Mouse (Mus musculus) heart, postnatal 0 days (tissue): ENCODE results near the gene Prtg. TPM values are rescaled to one million over a fixed set of nuclear protein-coding genes. Genes with fewer than 3 reads are reported as not detected.

Source experiments
- ATAC-seq: fragments of 200-750 bp; cut with Nextera tagmentation; 2 replicates; pipeline ENCODE4 v1.8.0; 2017; ENCODE audit warnings: low read depth, moderate number of reproducible peaks, moderate library complexity; ENCODE audit not compliant: insufficient read depth
- DNase-seq: peaks from one replicate; pipeline ENCODE4 v3.0.0-alpha.2; 2016; ENCODE audit warnings: low spot score
- H3K27ac ChIP-seq: fragments of 300-500 bp; sonication (generic); 2 replicates; pipeline ENCODE4 v1.5.1; 2014; ENCODE audit warnings: low read depth, mild to moderate bottlenecking
- H3K27me3 ChIP-seq: fragments of 300-500 bp; sonication (generic); 2 replicates; pipeline ENCODE4 v1.6.1; 2014; ENCODE audit warnings: low read length, mixed read lengths; ENCODE audit not compliant: control insufficient read depth, insufficient read depth
- H3K36me3 ChIP-seq: fragments of 300-500 bp; sonication (generic); replicated peaks from 2 replicates; pipeline ENCODE4 v1.6.1; 2014; ENCODE audit warnings: low read length, mixed read lengths; ENCODE audit not compliant: control insufficient read depth, insufficient read depth
- H3K4me1 ChIP-seq: fragments of 300-500 bp; sonication (generic); 2 replicates; pipeline ENCODE4 v1.6.1; 2014; ENCODE audit warnings: antibody characterized with exemption; ENCODE audit not compliant: control insufficient read depth, insufficient read depth
- H3K4me2 ChIP-seq: fragments of 300-500 bp; sonication (generic); 2 replicates; pipeline ENCODE4 v1.6.1; 2014; ENCODE audit warnings: low read depth, mild to moderate bottlenecking, low read length, moderate library complexity
- H3K4me3 ChIP-seq: fragments of 300-500 bp; sonication (generic); 2 replicates; pipeline ENCODE4 v1.5.1; 2014; ENCODE audit warnings: low read depth, low read length
- H3K9ac ChIP-seq: fragments of 300-500 bp; sonication (generic); replicated peaks from 2 replicates; pipeline ENCODE4 v1.6.1; 2014; ENCODE audit warnings: low read depth, low read length, mixed read lengths
- H3K9me3 ChIP-seq: fragments of 300-500 bp; sonication (generic); replicated peaks from 2 replicates; pipeline ENCODE4 v1.6.1; 2016; ENCODE audit warnings: low read length; ENCODE audit not compliant: control insufficient read depth
- CTCF ChIP-seq: IDR thresholded peaks from 2 replicates; pipeline ENCODE4 v1.5.1; 2016; ENCODE audit warnings: antibody characterized with exemption, control low read depth, low read depth
- EP300 ChIP-seq: IDR thresholded peaks from 2 replicates; pipeline ENCODE4 v1.6.1; 2016; ENCODE audit warnings: antibody characterized with exemption, low read depth
- WGBS: fragments of 180-500 bp; shearing (Covaris S2); extraction: QIAGEN DNeasy Blood & Tissue Kit; methylation state at CpG from one replicate; pipeline ENCODE4 v1.1.7; 2014; 5-methylcytosine and 5-hydroxymethylcytosine counted together
- polyA plus RNA-seq: library from polyadenylated mRNA; unstranded; fragments of >200 nt; fragmentation: Nextera tagmentation; extraction: Ambion mirVana; gene quantifications from 2 replicates; pipeline ENCODE4 v1.2.1, GENCODE M21; 2015
- total RNA-seq: library from RNA; depleted of rRNA; stranded (reverse); fragments of >200 nt; gene quantifications from 2 replicates; pipeline ENCODE4 v1.2.3, GENCODE M21; 2014; ENCODE audit warnings: low replicate concordance

Prtg gene
- total and polyA plus RNA-seq, 2 experiments from 2014 or later, result 0.04 to 0.31 TPM

GRCm38 (mm10) chr9:72787732-72788131 lies 18.9 kb upstream of the Prtg start:
- ATAC-seq, result no peak
- Histone ChIP-seq H3K9ac (no peak overlapping the region), H3K4me1 (peaks cover 12% of the 10 kb centered on the region), H3K36me3 (no peaks in the 10 kb centered on the region), H3K27ac (no peak overlapping the region), H3K9me3 (no peaks in the 10 kb centered on the region), H3K4me2 (no peak overlapping the region), H3K4me3 (no peak overlapping the region), H3K27me3 (no peaks in the 10 kb centered on the region)
- no peak for TF ChIP-seq EP300
- DNase-seq, result no peak
- WGBS, result 92% methylated on average over 1 of the region's 1 CpGs

DNA sequence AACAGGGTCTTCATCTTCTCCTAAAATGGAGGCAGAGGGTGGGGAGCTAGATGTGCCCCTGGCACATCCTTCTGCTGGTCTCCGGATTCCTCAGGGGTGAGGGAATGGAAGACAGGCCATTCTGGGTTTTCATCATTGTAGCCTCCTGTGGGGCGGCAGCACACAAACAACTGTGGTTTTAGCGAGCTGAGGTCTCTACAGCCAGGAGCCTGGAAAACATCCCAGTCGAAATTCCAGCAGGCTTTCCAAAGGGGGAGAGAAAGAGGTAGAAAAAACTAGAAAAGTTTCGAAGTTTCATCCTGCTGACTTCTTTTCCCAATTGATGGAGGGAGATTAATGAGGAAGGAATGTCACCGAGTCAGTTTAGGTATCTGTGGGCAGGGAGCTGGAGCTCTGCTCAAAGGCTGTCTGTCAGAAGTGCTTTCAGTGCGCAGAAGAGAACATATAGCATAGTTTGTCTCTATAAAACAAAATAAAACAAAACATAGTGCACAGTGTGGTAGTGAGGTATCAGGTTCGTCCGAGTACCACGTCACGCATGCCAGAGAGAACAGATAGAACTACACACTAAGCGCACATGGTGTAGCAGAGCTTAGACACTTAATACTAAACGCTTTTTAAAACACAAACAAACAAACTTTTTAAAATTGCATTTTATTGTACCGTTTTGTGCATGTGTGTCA lies 16.0 kb upstream of the Prtg start:
- H3K27ac ChIP-seq, result peak overlapping the region; percentile 4; the same call in 1 of the 2 replicates
- TF ChIP-seq EP300 (no peak), CTCF (no peak)
- H3K27me3 ChIP-seq, result no peaks in the 10 kb centered on the region
- H3K36me3 ChIP-seq, result no peaks in the 10 kb centered on the region
- no peak for ATAC-seq
- no peak overlapping the region for H3K9ac ChIP-seq
- no peak overlapping the region for H3K4me3 ChIP-seq
- WGBS, result 48% methylated on average over 14 of the region's 14 CpGs
- H3K4me1 ChIP-seq, result peaks cover 12% of the 10 kb centered on the region
- no peak overlapping the region; the same call in 1 of the 2 replicates for H3K4me2 ChIP-seq
- no peaks in the 10 kb centered on the region; the same call in 1 of the 2 replicates for H3K9me3 ChIP-seq
- no peak for DNase-seq

- 26% methylated on average over 10 of the region's 10 CpGs for WGBS
- ATAC-seq, result no peak
These were observed 15.5 kb upstream of the Prtg start for GRCm38 (mm10) chr9:72791213-72791582.

DNA sequence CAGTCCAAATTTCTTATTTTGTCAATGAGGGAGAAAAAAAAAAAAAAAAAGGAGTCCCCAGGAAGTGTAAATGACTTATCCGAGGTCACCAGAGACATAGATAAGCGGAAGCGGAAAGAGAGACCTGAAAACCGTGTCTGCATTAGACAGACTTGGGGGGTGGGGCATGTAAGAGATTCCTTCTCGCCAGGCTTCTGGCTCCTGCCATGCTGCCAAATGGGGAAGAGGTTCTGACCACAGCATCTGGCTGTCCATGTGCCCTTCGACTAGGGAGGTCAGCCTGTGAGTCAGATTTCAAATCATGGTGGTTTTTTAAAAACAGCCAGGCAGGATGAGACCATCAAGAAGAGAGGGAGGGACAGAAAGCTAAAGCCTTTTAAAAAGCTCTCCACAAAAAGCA lies 15.0 kb upstream of the Prtg start:
- Histone ChIP-seq H3K4me2 (peak overlapping the region; percentile 16), H3K4me1 (peaks cover 12% of the 10 kb centered on the region), H3K27ac (no peak overlapping the region), H3K4me3 (no peak overlapping the region), H3K9me3 (no peaks in the 10 kb centered on the region; the same call in 1 of the 2 replicates), H3K9ac (no peak overlapping the region), H3K27me3 (no peaks in the 10 kb centered on the region), H3K36me3 (no peaks in the 10 kb centered on the region)
- no peak for DNase-seq
- no peak for TF ChIP-seq CTCF
- ATAC-seq, result no peak
- 14% methylated on average over 6 of the region's 6 CpGs for WGBS

More at GRCm38 (mm10) chr9:72791213-72791582, 15.5 kb upstream of the Prtg start:
- H3K27me3 ChIP-seq, result no peaks in the 10 kb centered on the region
- H3K9ac ChIP-seq, result no peak overlapping the region
- no peak for DNase-seq
- peak overlapping the region; percentile 16 for H3K4me2 ChIP-seq
- H3K9me3 ChIP-seq, result no peaks in the 10 kb centered on the region; the same call in 1 of the 2 replicates
- H3K4me1 ChIP-seq, result peaks cover 12% of the 10 kb centered on the region
- no peak for TF ChIP-seq EP300
- TF ChIP-seq CTCF, result no peak
- H3K27ac ChIP-seq, result no peak overlapping the region
- H3K4me3 ChIP-seq, result no peak overlapping the region
- H3K36me3 ChIP-seq, result no peaks in the 10 kb centered on the region

DNA sequence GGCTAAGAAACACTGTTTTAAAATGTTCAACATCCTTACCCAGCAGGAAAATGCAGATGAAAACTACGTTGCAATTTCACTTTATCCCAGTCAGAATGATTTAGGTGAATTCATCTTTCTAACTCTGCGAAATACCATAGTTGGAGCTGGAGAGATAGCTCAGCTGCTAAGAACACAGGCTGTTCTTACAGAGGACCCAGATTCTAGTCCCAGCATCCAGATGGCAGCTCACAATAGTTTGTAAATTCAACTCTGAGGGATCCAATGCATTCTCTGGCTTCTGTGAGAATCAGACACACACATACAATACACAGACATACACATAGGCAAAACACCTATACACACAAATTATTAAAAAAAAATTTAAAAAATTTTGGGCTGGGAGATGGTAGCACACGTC lies 11.4 kb upstream of the Prtg start:
- Histone ChIP-seq H3K4me3 (no peak overlapping the region), H3K36me3 (no peaks in the 10 kb centered on the region), H3K9ac (no peak overlapping the region), H3K4me1 (peaks cover 12% of the 10 kb centered on the region), H3K9me3 (no peaks in the 10 kb centered on the region; the same call in 1 of the 2 replicates), H3K27me3 (no peaks in the 10 kb centered on the region), H3K27ac (no peak overlapping the region), H3K4me2 (no peak overlapping the region)
- WGBS, result 82% methylated on average over 3 of the region's 3 CpGs
- no peak for TF ChIP-seq CTCF
- TF ChIP-seq EP300, result no peak
- DNase-seq (no peak), ATAC-seq (no peak)

DNA sequence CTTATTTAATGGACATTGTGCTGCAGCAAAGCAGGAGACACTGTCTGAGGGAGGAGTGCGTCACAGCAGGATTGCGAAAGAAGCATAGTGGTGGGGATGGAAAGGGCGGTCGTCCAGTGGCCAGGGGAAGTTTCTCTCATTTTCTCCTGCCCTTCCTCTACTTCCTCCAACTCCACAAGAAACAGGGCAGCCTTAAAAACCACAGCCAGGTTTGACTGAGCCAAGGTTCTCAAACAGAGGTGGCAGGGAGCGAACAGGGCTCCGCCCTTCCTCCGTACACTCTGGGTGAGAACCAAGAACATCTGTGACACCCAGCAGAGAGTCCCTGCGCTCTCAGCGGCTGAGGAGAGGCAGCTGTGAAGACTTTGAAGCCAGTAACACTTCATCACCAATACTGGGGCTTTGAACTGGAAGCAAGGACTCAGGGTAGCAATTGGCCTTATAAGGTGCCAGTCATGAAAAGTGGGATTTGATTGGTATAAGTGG lies 9.5 kb upstream of the Prtg start:
- DNase-seq (peak; percentile 36), ATAC-seq (peak; percentile 71)
- TF ChIP-seq EP300, result no peak
- TF ChIP-seq CTCF, result no peak
- no peak overlapping the region for H3K9ac ChIP-seq
- H3K36me3 ChIP-seq, result no peaks in the 10 kb centered on the region
- H3K9me3 ChIP-seq, result no peaks in the 10 kb centered on the region; the same call in 1 of the 2 replicates
- 43% methylated on average over 9 of the region's 9 CpGs for WGBS
- H3K4me1 ChIP-seq, result no peaks in the 10 kb centered on the region
- no peak overlapping the region for H3K4me3 ChIP-seq
- H3K4me2 ChIP-seq, result no peak overlapping the region
- no peaks in the 10 kb centered on the region for H3K27me3 ChIP-seq
- no peak overlapping the region for H3K27ac ChIP-seq
